Mouse (Mus musculus) megakaryocyte, adult 5-6 weeks (primary cell): ENCODE measurements around the gene Ccdc80. TPM values are rescaled to one million over a fixed set of nuclear protein-coding genes. Genes with fewer than 3 reads are reported as not detected.

Experiments used
- ATAC-seq: 2 replicates; pipeline ENCODE4 v1.8.0; 2016; ENCODE audit warnings: mild to moderate bottlenecking, inconsistent platforms; ENCODE audit not compliant: poor library complexity, severe bottlenecking
- total RNA-seq, 2 experiments: library from RNA; stranded (forward) in 1 of 2; stranded (reverse) in 1 of 2; fragments of 153-499, 151-499 nt in 1 of 2; fragments of 221-1000, 200-1000 nt in 1 of 2; gene quantifications; 2 replicates each; pipeline versions ENCODE4 v1.2.3 to v1.2.4; 2015 to 2017

The Ccdc80 gene
- total RNA-seq (2015) (0.59 and 0.71 TPM in 2 replicates), total RNA-seq (2017) (0.49 and 0.99 TPM in 2 replicates)

DNA sequence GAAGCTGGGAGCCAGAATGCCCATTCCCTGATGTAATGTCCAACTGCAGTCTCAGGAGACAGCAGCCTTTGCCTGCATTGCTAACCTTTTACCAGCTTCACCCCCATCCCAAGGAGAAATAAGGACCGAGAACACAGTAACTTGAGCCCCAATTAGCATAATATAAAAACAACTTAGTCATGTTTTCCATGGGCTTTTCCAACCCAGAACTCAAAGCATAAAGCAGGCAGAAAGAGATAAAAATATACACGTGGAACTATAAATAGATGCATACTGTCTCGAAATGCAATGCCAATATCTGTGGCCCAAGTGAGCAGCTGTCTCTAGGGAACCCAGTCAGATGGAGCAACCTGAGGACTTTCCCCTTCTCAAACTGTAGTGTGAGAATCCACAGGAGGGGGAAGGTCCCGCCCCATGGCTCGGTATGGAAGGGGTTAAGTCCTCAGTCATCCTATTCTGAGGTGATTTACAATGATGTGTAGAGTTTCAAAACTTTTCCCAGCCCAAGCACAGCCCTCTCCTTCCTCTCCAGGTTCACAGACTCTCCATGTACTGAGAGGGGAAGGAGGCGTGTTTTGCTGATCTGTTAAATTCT lies at the start of gene Ccdc80:
Gene Ccdc80, plus strand, starts transcription at position 266 of the 595 bp plus-strand sequence.
- no peak for ATAC-seq

DNA sequence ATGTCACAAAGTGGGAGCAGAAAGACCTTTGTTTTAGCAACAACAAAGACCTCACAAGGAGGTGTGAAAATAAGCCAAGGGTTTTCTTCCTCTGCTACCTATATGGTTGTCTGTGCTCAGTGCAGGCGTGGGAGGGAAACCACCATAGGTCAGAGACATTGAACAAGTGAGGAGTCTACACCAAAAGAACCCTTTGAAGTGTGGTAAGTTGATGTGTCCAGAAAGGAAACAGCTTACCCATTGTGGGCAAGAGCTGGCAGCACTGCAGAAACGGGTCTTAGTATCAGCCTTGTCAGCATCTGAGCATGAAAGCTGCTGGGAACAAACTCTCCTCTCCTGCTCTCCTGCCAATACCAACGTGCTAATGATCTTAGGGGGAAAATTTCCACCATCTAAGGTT lies 48.4 kb upstream of the Ccdc80 start:
- ATAC-seq = peak; percentile 70

GRCm38 (mm10) chr16:45057222-45057621 lies 36.0 kb upstream of the Ccdc80 start:
- no peak for ATAC-seq

DNA sequence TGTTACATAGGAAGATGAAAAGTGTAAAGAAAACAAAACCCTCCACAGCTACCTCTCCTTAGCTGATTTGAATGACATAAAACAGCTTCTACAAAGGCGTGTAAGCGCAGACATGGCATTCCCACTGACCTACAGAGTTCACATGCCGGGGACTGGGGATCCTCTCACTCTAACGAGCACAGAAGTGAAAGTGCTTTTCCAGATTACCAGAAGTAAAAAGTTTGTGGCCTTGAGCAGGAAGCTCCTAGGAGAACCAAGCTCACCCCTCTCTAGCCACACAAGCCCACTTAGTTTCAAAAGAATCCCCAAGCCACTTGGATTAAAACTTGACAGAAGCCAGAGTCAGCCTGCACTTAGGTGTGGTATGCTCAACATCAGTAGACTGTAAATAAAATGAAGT lies 35.3 kb upstream of the Ccdc80 start:
- no peak for ATAC-seq

- no peak for ATAC-seq
Measured at GRCm38 (mm10) chr16:45061140-45061539, 32.1 kb upstream of the Ccdc80 start.

DNA sequence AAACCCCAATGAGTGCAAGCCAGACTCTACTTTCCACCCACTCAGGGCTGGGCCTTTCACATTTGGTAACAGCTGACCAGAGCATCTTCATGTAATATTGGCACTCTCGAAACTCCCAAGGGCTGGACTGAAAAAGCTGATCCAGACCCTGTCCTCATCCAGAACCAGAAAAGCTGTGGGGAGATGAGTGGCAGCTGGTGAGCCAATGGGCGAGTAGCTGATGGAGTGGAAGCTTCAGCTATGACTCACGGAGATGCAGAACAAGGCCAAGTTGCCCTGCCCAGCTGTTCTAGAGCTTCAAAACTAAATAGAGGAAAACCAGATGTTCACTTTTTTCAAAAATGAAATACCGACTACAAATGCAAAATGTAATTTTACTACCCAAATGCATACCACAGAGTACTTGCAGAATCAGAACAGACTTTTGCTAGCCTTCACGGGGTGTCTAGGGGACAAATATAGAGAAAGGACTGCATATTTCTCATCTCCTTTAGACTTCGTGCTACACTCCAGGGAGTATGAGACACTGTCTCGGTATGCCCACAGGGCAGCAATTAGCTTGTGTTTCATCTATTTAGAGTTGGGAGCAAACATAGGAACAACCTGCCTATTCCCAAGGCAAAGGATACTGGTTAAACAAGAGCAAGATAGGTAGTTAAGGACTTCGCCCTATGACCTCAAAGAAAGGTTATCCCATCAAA lies 22.7 kb upstream of the Ccdc80 start:
- ATAC-seq = no peak

GRCm38 (mm10) chr16:45071424-45071823 lies 21.8 kb upstream of the Ccdc80 start:
- no peak for ATAC-seq

DNA sequence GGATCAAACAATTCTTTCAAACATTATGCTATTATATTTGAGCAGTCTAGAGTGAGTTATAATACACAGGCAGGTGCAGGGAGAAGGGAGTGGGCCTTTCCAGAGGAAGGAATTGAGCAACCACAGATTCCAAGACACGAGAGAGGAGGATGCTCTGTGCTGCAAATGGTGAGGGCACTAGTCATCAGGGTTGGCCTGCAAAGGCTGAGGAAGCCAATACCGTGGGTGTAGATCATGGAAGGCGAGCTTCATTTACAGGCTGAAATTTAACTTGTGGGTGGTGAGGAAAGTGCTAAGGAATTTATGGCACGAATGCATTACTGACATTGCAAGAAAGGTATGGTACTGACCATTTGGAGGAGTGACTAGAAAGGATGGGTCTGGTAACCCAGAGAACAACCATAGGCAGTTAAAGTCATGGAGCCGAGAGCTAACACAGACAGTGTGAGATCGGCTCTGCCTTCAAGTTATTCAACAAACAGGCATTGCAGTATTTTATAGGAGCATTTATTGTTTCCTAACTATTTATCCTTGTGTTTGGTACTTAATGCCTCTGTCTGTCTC lies 15.6 kb upstream of the Ccdc80 start:
- ATAC-seq = no peak

- ATAC-seq = no peak
Measured at GRCm38 (mm10) chr16:45079322-45079721, 13.9 kb upstream of the Ccdc80 start.

- no peak for ATAC-seq
Measured at GRCm38 (mm10) chr16:45088842-45089241, 4.4 kb upstream of the Ccdc80 start.

DNA sequence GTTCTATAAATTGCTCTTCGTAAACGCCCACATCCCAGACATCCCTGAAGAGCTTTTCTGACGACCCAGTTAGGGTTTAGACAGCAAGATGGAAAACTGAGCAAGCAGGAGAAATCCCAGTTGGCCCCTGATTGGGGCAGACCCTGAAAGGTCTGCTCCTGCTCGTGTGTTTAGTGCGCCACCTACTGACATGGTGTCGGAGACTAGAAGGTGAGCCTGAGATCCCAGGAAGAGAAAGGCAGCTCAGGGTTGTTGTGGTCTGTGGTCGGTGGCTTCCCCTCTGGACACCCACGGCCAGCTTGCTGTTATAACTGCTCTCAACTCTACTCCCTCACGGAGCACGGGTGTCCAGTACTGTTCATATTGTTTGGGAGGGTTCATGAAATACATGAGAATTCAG lies 3.2 kb upstream of the Ccdc80 start:
- ATAC-seq = peak; percentile 98

GRCm38 (mm10) chr16:45094136-45094756 lies 1.0 kb downstream of the Ccdc80 start:
- ATAC-seq = no peak

DNA sequence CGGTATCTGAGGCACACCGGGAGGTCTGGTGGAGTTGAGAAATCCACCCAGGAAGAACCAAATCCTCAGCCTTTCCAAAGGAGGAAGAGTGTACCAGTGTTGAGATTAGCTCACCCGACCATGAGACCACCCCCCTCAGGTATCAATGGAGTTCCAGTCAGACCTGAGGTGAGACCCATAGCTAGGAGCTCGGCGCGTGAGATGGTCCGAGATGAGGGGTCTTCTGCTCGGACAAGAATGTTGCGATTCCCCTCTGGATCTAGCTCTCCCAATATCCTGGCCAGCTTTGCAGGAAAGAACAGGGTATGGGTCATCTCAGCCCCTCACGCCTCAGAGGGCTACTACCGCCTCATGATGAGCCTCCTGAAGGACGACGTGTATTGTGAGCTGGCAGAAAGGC lies 1.8 kb downstream of the Ccdc80 start:
- ATAC-seq = no peak

DNA sequence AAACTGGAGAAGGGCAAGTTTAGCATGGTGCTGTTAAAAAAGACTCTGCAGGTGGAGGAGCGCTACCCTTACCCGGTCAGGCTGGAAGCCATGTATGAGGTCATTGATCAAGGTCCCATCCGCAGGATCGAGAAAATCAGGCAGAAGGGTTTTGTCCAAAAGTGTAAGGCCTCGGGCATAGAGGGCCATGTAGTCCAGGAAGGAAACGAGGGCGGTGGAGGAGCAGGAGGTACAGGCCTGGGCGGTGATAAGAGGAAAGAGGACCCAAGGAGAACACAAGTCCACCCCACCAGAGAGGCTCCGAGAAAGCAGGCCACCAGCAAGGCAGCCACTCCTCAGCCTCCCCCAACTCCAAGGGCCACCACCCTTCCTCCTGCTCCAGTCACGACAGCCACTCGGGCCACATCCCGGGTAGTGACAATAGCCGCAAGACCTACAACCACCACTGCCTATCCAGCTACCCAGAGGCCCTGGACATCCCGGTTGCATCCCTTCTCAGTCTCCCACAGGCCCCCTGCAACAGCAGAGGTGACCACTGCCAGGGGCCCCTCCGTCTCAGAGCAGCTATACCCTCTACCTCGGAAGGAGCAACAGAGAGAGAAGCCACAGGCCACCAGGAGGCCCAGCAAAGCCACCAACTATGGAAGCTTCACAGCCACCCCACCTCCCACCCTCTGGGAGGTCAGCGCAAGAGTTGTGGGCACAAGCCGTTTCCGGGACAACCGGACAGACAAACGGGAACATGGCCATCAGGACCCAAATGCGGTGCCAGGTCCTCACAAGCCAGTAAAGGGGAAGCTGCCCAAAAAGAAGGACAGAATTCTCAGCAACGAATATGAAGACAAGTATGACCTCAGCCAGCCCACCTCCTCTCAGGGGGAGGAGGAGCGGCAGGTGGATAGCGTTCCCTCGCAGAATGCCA lies 2.6 kb downstream of the Ccdc80 start:
- peak; percentile 81 for ATAC-seq

GRCm38 (mm10) chr16:45097467-45097866 lies 4.3 kb downstream of the Ccdc80 start:
- no peak for ATAC-seq

DNA sequence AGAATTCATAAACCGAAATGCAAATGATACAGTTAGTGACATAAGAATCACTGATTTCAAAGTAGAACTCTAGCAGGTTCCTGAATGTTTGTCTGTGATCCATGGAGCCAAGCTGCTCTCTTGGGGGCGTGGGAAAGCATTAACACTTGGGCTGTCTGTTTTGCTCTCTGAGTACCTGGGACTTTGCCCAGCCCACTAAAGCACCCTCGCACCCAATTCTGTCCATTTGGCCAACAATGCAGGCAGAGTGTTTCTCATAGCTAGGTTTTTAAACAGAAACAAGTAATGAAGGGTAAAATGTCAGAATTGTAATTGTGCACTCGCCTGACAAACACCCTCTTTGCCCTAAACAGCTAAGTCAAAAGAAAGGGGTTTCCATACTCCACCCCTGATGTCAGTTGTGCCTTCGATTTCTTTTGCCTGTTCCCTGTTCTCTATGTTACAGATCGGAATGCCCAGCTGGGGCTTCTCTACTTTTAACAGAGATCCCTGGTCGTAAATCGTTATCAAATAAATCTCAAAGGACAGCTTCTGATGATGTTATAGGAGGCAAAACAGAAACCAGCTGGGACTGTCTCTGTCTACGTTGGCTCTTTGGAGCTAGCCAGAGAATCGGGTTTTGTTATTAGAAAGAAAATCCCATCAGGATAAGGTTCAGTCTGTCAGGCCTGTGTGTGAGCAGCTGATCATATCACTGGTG lies 5.1 kb downstream of the Ccdc80 start:
- no peak for ATAC-seq

DNA sequence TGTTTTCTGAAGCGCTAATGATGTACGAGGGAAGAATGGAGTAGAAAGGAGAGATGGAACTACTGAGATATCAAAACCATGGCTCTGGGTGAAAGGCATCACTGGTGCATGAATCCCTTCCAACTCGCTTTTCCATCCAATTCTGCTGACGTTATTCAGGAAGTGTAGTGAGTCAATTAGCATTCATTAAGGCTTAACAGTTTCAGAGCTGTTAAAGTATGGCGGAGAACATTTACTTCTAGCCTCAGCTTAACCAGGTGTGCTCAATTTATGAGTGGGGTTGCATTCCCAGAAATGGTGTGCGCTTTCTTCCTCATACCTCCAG lies 5.6 kb downstream of the Ccdc80 start:
- ATAC-seq = no peak

DNA sequence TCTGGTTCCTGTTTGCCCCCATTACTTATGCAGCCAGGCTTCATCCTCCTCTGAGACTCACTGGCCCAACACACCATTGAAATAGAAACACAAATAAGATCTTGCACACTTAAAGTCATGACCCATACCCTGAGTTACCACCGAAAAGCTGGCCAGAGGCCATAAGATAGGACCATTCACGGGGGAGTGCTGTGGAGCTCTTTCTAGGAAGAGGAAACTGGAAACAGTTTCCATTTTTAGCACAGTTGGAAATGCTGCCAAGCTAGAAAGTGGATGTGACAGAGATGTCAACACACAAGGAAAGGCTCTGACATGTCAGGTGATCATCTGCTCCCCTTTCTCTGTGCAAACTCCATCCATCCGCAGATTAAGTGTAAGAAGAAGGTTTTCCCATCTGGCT lies 7.7 kb downstream of the Ccdc80 start:
- no peak for ATAC-seq

GRCm38 (mm10) chr16:45104993-45105392 lies 11.8 kb downstream of the Ccdc80 start:
- no peak for ATAC-seq

DNA sequence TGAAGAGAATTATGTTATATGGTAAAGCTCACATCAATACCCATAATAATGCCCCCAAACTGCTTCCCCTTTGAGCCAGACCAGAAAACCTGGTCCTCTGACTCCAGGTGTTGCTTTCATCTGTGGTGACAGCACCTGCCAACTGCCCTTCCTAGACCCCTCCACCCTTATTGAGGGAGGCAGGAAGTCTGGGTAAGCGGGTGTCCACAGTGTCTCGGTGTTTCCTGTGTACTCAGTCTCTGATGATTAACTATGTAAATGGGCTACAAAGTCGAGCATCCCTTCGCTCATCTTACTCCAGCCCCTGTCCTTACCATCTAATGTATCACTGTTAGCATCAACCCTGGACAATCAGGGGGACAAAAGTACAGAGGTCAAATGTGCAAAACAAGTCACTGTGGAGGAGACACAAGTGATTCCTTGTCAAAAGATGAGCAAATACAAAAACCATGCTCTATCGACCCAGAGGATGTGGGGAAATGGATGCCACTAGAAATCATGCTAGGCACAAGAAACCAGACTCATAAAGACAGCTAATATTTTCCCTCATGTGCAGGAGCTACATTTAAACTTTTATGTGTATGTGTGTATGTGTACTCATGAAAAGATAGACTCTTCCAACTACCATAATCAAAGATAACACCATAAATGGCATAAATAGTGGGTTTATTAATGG lies 15.1 kb downstream of the Ccdc80 start:
- no peak for ATAC-seq
